Mouse (Mus musculus) megakaryocyte, embryonic 14.5 days (primary cell): ENCODE results near the gene Sptbn4.

Experiments used
- FLI1 ChIP-seq: IDR thresholded peaks from 2 replicates; pipeline ENCODE4 v1.6.1; 2012; ENCODE audit warnings: low read length, inconsistent platforms, mixed read lengths
- GATA1 ChIP-seq: IDR thresholded peaks from 3 replicates; pipeline ENCODE4 v1.6.1; 2012; ENCODE audit warnings: mixed read lengths, low read length, inconsistent platforms, borderline replicate concordance

DNA sequence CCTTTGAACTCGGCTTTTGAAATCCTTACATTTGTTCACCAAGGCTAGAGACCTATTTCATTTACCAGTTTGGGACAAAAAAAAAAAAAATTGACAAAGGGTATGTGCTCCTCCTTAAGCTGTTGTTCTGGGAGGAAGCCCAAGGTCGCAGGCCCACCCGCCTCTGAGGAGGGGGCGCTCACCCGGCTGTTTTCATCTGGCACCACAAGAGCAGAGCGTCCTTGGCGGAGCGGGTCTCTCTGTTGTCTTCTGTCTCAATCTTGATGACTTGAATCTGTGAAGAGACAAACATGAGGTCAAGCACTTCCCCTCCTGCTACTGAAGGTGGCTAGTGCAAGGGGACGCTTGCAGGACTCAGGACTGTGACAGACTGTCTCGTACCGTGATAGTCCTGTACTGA is 19.5 kb downstream of the Sptbn4 start:
- no peak for TF ChIP-seq GATA1
- TF ChIP-seq FLI1 = no peak
